Mouse (Mus musculus): ENCODE data around the gene Pbld2.
"Not testable (repeated sequence)": the region's sequence is repeated elsewhere in the genome, so short reads cannot be mapped to it uniquely, and the experiment has no call there.

Gene Pbld2

DNA sequence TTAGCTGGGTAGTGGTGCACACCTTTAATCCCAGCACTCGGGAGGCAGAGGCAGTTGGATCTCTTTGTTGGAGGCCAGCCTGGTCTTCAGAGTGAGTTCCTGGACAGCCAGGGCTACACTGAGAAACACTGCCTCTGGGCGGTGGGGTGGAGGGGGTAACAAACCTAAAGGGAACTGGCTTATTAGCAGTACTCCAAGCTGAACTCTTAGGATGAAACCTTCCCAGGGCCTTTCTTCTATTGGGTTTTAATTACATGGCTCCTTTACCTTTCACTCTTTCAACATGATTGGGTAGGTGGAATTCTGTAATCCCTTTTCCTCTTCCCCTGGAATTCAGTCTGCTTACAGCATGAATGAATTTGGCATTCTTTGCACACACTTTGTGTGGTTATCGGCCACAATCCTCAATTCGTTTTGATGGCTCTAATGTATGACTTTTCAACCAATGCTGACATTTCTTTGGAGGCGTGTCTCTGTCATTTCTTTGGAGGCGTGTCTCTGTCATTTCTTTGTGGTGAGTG, 1.4 kb downstream of the Pbld2 start:
- no peak for DNase-seq (ENCODE audit: low read depth, low spot score)

DNA sequence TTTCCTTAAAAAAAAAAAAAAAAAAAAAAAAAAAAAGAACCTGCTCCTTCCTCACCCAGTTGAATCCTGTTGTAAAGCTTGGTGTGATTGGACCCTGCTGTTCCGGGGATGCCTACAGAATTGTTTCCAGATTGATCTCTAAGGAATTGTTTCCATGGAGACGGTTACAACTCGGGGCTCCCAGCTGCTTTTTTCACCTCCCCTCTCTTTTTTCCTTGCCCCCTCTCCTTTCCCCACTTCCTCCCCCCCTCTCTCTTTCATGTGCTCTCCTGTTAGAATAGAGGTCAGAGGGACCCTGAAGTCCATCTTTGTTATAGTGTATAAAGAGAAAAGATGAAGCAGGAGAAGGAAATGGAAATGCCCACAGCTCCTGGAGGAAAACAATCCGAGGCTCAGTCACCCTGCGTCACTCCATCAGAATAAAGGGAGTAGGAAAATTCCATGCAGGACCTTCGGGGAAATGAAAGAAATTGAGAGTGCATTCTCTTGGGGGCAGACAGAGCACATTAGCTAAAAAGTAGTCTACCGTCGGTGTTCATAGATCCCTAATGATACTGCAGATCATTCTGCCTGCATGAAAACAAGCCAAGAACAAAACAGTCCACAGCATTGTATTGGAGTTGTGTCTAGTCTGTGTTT, 2.2 kb downstream of the Pbld2 start:
- no peak for DNase-seq (ENCODE audit: low read depth, low spot score)

DNA sequence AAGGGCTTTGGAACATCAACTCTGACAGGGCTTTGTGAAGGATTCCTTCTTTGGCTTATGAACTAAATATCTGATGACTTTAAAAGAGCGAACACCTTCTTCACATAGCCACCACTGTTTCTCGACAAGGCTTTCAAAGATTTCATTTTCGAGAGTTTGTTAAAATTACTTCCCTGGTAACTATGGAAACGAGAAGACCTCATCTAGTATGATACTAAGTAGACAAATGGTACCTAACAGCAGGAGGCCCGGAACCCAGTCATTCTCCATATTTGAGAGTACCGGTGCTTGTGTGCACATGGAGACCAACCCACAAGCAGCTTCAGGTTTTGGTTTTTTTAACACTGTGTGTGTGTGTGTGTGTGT, 2.7 kb downstream of the Pbld2 start:
- DNase-seq (ENCODE audit: low read depth, low spot score): no peak

DNA sequence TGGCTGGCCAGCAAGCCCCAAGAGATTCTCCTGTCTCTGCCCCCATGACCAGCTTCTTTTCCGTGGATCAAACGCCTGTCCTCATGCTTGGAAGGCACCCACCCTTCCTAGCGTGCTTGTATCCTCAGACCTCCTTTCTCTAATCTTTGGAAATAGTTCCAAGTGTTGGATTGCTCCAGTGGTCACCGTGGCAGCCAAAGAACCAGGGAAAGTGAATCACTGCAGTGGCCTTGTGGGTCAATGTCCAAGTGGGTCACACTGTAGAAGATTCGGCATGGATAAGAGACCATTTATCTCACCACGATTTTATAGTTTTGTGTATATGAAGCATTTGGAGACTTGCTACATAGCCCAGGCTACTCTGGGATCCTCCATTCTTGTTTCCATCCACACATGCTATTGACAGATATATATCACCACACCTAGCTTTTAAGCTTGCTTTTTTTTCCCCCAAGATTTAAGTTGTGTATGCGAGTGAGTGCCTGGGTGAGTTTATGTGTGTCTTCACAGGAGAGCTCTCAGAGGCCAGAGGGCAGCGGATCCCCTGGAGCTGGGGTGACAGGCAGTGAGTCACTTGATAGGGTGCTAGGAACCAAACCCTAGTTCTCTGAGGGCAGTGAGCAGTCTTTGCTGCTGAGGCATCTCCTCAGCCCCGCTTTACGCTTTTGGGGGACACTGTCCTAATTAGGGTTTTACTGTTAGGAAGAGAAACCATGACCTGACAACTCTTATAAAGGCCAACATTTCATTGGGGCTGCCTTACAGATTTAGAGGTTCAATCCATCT, 3.5 kb downstream of the Pbld2 start:
- no peak for DNase-seq (ENCODE audit: low read depth, low spot score)

DNA sequence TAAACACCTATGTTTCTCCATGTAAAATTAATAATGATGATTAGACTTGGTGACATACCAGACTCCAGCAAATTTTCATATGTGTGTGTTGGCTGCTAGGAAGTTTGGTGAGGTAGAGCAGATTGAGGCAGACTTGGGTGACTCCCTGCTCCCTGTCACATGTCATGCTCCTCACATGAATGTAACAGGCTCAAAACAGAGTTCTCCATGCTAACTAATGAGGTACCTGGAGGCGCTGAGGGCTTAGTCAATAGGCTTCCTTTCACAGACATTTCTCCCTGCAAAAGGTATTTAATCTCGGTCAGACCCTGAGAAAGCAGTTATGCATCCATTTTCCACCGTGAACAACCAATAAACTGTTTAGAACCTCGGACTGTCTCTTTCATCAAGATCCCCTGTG, 4.3 kb downstream of the Pbld2 start:
- no peak for DNase-seq (ENCODE audit: low read depth, low spot score)

DNA sequence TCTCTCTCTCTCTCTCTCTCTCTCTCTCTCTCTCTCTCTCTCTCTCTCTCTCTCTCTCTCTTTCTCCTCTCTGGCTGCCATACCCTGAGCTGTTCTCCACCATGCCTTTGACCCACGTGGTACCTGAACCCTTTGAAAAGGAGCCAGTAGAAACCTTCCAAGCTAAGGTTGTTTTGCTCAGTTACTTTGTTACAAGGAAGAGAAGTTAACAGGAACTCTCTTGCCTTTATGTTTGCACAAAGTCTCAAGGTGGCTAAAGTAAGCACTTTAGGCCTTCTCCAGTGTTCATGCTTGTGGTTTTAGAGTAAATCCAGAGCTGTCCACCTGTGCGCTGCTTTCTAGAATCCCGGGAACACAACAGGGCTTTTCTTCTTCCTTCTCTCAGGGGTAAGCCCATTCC, 8.2 kb downstream of the Pbld2 start:
- no peak for DNase-seq (ENCODE audit: low read depth, low spot score)

DNA sequence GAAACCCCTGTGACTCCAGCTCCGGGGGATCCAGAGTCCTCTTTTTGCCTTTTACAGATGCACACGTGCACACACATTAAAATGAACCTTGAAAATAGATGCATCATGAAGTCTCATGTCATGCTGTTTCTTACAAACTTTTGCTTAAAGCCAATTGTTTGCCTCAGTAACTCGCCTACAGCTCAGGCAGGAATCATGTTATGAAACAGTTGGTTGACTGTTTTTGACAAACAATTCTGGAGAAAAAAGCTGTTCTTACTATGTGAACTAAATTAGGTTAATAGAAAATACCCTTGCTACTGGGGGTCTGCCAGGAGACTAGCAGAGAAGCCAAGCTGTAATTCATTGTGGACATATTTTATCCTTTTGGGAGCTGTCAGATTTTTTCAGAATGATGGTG, 8.8 kb downstream of the Pbld2 start:
- no peak for DNase-seq (ENCODE audit: low read depth, low spot score)

DNA sequence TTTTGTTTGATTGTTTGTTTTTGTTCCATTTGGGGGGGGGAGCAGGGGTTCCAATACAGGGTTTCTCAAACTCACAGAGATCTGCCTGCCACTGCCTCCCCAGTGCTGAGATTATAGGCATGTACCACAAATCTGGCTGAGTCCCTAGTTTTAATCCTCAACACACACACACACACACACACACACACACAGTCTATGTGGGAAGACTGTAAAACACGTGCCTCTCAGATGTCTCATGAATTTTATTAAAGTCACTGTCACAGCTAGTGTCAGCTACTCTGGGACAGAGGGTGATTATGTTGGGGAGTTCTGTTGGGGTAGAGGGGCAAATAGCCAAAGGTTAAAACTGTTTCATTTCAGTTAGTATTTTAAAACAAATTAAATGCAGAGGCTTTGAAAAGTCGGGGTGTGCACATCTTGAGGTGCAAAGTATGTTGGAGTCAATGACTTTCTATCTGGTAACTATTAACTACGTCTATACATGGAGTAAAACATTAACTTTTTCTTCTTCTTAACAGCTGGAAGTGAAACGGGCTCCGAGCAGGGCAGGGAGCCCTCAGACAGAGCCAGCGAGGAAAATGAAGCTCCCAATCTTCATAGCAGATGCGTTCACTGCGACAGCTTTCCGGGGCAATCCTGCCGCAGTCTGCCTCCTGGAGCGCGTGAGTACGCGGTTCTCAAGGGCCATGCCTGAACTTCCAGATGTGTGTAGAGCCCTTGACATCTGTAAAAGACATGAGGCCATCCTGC, 14.6 kb downstream of the Pbld2 start:
- DNase-seq (ENCODE audit: low read depth, low spot score): no peak

DNA sequence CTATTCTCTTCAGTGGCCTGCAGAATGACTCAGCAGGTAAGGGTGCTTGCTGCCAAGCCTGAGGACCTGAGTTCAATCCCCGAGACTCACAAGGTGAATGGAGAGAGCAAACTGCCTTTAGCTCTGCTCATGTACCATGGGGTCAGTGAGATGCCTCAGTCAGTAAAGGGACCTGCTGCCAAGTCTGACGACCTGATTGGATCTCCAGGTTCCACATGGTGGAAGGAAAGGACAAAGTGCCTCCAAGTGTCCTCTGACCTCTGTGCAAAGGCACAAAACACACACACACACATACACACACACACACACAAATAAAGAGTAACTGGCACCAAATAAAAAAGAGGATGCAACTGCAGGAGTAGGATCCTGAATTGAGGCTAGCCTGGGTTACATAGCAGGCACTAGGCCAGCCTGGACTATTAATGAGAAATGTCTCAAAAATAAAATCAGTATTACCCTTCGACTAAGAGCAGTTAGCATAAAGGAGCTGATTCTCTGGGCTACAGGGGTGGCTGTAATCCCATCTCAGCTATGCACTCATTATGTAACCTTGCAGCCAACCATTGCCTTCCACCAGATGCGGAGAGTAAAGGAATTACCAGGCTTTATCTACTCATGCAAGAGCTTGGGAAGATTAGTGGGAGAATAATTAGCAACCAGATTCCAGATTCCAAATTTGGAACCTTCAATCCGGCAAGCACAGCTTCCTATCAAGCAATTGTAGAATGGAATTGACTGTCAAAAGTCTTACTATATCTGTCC, 15.9 kb downstream of the Pbld2 start:
- no peak for DNase-seq (ENCODE audit: low read depth, low spot score)

DNA sequence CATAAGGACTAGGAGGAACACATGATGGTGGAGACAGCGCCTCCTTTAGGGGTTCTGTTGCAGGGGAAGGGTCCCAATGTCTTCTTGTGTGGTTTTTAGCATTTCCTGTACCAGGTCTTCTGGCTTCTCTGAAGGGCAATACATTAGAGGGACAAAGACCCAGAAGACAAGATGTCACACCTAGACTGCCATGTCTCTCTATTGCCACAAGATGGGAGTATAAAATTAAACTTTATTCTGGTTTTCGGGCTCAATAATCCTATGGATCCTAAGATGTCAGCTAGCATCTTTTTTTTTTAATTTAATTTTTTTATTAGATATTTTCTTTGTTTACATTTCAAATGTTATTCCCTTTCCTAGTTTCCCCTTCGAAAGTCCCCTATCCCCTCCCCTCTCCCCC, 19.0 kb downstream of the Pbld2 start:
- no peak for DNase-seq (ENCODE audit: low read depth, low spot score)

DNA sequence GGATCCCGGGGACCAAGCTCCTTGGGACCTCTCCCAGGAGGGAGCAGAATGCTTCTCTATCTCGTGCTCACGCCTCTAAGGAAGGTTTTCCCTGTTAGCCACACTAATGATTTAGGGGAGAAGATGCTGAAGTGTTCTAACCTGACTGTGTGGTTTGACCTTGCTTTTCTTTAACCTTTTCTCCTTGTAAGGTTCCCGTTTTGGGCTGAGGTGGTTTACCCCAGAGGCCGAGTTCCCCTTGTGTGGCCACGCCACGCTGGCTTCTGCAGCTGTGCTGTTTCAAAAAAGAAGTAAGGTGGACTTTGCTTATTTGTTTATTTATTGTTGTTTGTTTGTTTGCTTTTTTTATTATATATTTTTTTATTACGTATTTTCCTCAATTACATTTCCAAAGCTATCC, 23.6 kb downstream of the Pbld2 start:
- DNase-seq (ENCODE audit: low read depth, low spot score): no peak

DNA sequence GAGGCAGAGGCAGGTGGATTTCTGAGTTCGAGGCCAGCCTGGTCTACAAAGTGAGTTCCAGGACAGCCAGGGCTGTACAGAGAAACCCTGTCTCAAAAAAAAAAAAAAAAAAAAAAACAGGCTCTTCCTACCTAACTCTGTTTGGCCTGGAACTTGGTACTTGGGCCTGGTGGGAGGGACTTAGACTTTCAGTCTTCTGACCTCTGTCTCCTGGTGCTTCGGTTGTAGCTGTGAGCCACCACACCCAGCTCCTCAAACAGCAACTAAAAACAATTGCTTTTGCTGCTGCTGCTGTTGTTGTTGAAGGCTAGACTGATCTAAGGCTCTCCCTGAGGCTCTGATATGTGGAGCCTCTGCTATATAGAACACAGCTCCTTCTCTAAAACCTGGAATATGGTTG, 25.0 kb downstream of the Pbld2 start:
- DNase-seq (ENCODE audit: low read depth, low spot score): no peak

DNA sequence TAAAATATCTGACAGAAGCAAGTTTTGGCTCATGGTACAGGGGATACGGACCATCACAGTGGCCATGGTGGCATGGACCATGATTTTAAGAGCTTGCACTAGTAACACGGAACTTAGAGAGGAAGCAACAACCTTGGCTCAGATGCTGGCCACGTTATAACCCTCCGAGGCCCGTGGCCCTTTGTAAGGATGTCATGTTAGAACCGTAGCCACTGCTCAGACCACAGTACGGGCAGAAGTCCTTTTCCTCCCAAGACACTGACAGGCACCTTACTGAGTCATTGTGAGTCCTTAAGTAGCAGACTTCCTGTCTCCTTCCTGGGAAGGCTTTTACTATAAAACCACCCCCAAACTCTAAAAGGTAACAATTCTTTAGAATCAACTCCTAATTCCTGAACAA, 27.2 kb downstream of the Pbld2 start:
- DNase-seq (ENCODE audit: low read depth, low spot score): no peak

DNA sequence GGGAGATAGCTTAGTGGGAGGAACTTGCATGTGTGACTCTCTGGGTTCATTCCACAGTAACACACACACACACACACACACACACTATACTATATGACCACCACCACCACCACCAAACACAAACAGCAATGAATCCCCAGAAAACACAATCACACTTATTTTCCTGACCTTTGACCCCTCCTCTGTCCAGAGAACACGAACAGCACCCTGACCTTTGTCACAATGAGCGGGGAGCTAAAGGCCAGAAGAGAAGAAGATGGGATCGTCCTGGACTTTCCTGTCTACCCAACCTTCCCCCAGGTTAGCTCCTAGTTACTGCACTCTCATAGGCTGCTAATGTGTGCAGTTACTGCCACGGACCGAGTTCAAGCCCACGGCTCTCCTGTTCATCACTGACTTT, 27.9 kb downstream of the Pbld2 start:
- no peak for DNase-seq (ENCODE audit: low read depth, low spot score)

DNA sequence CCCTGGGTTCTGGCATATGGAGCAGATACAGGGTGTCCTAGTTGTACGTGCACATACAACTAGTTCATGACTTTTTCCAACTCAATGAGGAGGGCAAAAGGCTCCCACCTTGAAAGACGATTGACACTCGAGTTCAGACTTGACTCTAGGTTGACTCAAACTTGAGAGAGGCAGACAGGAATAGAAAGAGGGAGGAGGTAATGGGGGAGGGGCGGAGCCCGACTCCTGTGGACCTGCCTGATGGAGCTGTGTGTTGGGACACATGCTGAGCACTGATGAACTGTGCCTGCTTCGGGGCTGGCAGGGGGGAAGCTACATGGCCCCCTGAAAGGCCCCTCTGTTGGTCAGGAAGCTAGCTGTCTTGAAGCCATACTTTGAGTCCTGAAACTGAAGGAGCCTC, 28.9 kb downstream of the Pbld2 start:
- no peak for DNase-seq (ENCODE audit: low read depth, low spot score)

DNA sequence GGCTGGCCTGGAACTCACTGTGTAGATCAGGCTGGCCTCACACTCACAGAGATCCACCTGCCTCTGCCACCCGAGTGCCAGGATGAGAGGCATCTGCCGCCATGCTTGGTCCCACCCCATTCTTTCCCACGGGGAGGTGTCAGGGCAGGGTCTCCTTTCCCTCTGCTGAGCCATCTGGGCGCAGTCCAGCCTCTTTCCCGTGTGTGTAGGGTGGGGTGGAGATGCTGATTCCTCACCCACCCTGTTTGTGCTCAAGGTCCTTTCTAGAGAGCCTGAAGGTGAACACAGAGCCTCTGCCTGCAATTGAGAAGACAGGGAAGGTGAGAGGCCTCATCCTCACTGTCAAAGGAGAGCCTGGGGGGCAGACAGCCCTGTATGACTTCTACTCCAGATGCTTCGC, 30.0 kb downstream of the Pbld2 start:
- not testable (repeated sequence) for DNase-seq (ENCODE audit: low read depth, low spot score)

DNA sequence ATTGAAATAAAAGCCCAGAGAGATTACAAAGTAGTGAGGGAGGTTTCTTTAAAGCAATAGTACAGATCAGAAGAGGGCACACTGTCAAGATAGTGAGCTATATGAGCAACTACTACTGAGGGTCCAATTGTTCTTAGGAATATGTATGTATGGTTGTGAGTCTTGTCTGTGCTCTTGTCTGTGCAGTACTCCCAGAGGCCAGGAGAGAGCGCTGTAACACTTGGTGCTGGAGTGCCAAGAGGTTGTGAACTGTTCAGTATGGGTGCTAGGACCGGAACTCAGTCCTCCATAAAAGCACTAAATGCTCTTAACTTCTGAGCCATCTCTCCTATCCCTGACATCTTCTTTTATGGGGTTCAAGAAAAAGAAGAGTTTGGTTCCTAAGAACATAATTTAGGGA, 30.5 kb downstream of the Pbld2 start:
- DNase-seq (ENCODE audit: low read depth, low spot score): no peak

DNA sequence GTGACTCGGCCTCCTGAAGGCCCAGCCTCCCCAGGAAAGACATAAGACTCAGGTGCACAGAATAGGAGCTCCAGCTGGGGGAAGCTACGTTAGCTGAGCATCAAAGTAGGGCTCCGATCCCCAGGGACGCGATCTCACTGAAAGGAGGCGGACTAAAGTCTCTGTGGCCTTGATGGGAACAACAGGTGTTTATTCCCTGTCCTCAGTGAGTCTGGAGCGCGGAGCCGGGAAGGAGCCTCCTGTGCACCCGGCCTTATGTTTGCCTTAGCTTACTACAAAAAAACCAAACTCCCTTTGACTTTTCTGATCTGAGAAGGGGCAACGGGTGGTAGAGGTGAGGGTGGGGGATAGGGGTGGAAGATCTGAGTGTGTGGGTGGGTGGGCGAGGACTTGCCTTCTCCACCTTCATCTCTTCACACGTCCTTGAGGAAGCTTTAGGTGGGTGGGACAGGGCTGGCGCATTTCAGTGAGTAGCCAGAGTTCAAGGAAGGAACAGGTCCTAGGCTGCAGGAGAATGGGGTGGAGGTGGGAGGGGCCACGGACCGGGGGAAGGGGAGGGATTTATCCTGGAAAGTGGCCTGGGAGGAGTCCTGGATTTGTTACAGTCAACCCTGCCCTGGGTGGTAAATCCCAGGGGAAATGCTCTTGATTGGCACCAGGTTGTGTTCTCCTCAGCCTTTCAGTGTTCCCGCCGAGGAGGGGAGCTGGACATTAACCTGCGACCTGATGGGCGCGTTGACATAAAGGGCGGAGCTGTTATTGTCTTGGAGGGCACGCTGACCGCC, 33.0 kb downstream of the Pbld2 start:
- DNase-seq (ENCODE audit: low read depth, low spot score): no peak

DNA sequence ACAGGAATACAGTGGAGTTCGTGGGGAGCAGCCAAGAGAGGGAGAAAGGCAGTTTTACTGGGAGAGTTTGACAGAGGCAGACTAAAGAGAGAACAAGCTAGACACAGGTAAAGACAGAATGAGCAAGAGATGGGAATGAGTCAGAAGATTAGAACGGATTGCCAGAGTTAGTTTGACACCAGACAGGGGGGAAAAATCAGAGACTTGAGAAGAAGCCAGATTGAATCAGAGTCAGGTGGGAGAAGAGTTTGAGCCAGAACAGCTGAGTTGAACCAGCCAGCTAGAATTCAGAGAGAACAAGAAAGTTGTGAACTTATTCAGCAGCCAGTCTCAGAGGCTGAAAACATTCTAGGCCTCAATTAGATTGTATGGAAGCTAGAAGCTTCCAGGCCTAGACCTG, 35.7 kb downstream of the Pbld2 start, which contains the start of gene Pbld1:
Gene Pbld1 (plus strand): TSS at position 301 of the 400 bp plus-strand sequence.
- no peak for DNase-seq (ENCODE audit: low read depth, low spot score)

DNA sequence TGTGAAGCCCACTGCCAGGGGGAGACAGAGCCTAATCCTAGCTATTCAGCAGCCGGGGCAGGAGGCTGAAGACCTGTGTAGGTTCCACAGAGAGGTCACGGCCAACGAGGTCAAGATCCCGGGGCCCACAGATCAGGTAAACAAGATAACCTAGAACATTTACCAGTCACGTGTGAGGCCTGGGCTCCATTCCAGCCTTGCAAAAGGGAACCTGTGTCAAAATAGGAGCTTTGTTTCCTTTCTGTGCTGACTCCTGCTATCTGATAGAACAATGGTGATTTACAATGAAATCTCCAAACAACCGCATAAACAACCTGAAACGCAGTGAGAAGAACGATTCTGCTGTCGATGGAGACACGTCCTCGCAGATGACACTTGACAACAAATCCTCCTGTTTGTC, 36.3 kb downstream of the Pbld2 start:
- DNase-seq (ENCODE audit: low read depth, low spot score): no peak

DNA sequence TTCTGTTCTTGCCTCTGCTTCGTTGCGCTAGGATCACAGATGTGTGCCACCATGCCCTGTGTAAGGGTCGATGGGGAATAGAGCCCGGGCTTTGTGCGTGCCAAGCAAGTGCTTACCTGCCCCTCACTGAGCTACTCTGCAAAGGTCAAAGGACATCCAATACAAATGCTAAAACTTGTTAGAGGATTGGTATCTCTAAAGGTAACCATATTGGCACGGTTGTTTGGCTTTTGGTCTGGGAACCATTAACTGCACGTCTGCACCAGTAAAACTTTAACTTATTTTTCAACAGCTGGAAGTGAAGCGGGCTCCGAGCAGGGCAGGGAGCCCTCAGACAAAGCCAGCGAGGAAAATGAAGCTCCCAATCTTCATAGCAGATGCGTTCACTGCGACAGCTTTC, 37.2 kb downstream of the Pbld2 start:
- no peak for DNase-seq (ENCODE audit: low read depth, low spot score)
